Mouse (Mus musculus): ENCODE measurements around the gene Pla2g4b. TPM values are rescaled to one million over a fixed set of nuclear protein-coding genes. Genes with fewer than 3 reads are reported as not detected.

The Pla2g4b gene
- polyA plus RNA-seq, 1 experiment from 2014 or later = 5.4 TPM

DNA sequence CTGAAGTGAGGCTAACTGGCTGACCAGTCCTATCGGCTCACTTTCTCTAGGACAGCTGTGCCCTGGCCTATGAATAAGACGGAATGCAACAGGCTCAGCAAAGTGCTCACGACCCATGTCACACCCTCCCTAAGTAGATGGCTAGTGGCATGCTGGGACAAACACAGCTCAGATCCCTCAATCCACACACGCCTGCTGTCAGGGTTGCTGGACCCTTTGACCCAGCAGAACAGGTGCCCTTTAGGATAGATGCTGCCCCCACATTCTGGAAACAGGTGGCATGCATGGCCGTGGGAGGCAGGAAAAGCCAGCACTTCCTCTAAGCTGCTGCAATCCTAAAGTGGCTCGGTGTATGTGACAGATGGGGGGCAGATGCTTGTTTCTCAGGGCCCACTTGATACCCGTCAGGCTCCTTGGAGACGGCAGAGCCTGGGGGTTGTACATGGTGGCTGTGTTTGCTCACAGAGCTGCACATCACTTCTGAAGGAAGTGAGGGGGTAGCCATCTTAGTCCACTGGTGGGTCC lies 36.3 kb downstream of the Pla2g4b start:
- ATAC-seq = no peak
- Histone ChIP-seq H3K27me3 (peaks cover 4% of the 10 kb centered on the region; the same call in 1 of the 2 replicates), H3K4me2 (replicated peaks) (no peak overlapping the region), H3K4me1 (replicated peaks) (no peaks in the 10 kb centered on the region), H3K36me3 (no peaks in the 10 kb centered on the region), H3K9ac (replicated peaks) (no peak overlapping the region), H3K9me3 (no peaks in the 10 kb centered on the region), H3K27ac (no peak overlapping the region), H3K4me3 (replicated peaks) (no peak overlapping the region)
- 66% methylated on average over 8 of the region's 8 CpGs for WGBS

DNA sequence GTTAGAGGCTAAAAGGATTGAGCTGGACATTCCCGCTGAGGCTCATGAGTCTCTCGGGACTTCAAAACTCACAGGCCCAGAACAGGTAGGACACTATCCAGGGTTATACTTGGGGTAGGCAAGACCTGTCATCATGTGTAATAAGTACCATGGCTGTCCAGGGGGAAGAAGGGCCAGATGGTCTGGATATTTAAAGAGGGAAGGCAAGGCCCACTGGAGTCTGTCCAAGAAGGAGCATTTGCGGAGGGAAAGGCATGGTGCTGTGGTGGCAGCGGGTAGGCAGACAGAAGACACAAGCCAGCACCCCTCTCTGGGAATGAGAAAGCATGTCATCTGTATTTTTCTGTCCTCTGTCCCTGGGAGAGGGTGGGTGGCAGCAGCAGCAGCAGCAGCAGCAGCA lies 40.9 kb downstream of the Pla2g4b start:
- no peak for ATAC-seq
- Histone ChIP-seq H3K27me3 (peaks cover 35% of the 10 kb centered on the region), H3K36me3 (no peaks in the 10 kb centered on the region), H3K4me1 (replicated peaks) (peaks cover 11% of the 10 kb centered on the region), H3K4me3 (replicated peaks) (no peak overlapping the region), H3K9ac (replicated peaks) (no peak overlapping the region), H3K27ac (no peak overlapping the region), H3K9me3 (no peaks in the 10 kb centered on the region), H3K4me2 (replicated peaks) (no peak overlapping the region)
- WGBS = 92% methylated on average over 4 of the region's 4 CpGs

GRCm38 (mm10) chr2:120076076-120076705 lies 43.0 kb downstream of the Pla2g4b start:
- Histone ChIP-seq H3K4me3 (replicated peaks) (peak overlapping the region; percentile 41), H3K27ac (no peak overlapping the region), H3K4me2 (replicated peaks) (peak overlapping the region; percentile 67), H3K9ac (replicated peaks) (peak overlapping the region; percentile 46; the same call in 1 of the 2 replicates), H3K4me1 (replicated peaks) (peaks cover 11% of the 10 kb centered on the region), H3K36me3 (no peaks in the 10 kb centered on the region), H3K27me3 (peaks cover 35% of the 10 kb centered on the region), H3K9me3 (no peaks in the 10 kb centered on the region)
- WGBS = 2% methylated on average over 36 of the region's 36 CpGs
- peak; percentile 80 for ATAC-seq

GRCm38 (mm10) chr2:120082416-120082815 lies 49.2 kb downstream of the Pla2g4b start:
- WGBS = 75% methylated on average over 2 of the region's 2 CpGs
- H3K9ac ChIP-seq (replicated peaks) = no peak overlapping the region
- no peak overlapping the region for H3K27ac ChIP-seq
- peaks cover 2% of the 10 kb centered on the region for H3K27me3 ChIP-seq
- no peaks in the 10 kb centered on the region for H3K36me3 ChIP-seq
- ATAC-seq = no peak
- no peaks in the 10 kb centered on the region for H3K9me3 ChIP-seq
- H3K4me2 ChIP-seq (replicated peaks) = no peak overlapping the region
- no peaks in the 10 kb centered on the region for H3K4me1 ChIP-seq (replicated peaks)
- no peak overlapping the region for H3K4me3 ChIP-seq (replicated peaks)

GRCm38 (mm10) chr2:120084593-120085361 lies 51.6 kb downstream of the Pla2g4b start:
- 76% methylated on average over 14 of the region's 14 CpGs for WGBS
- Histone ChIP-seq H3K9ac (replicated peaks) (no peak overlapping the region), H3K4me2 (replicated peaks) (no peak overlapping the region), H3K4me3 (replicated peaks) (no peak overlapping the region), H3K9me3 (no peaks in the 10 kb centered on the region), H3K36me3 (no peaks in the 10 kb centered on the region), H3K27me3 (no peaks in the 10 kb centered on the region), H3K4me1 (replicated peaks) (no peaks in the 10 kb centered on the region), H3K27ac (no peak overlapping the region)
- no peak for ATAC-seq

- H3K36me3 ChIP-seq = no peaks in the 10 kb centered on the region
Observed at GRCm38 (mm10) chr2:120086038-120086437, 52.8 kb downstream of the Pla2g4b start.

GRCm38 (mm10) chr2:120087391-120087790 lies 54.2 kb downstream of the Pla2g4b start:
- no peak for ATAC-seq
- no peak overlapping the region for H3K4me2 ChIP-seq (replicated peaks)
- no peaks in the 10 kb centered on the region for H3K36me3 ChIP-seq
- no peaks in the 10 kb centered on the region for H3K4me1 ChIP-seq (replicated peaks)
- H3K9me3 ChIP-seq = no peaks in the 10 kb centered on the region
- no peak overlapping the region for H3K9ac ChIP-seq (replicated peaks)
- no peak overlapping the region for H3K4me3 ChIP-seq (replicated peaks)
- no peak overlapping the region for H3K27ac ChIP-seq
- H3K27me3 ChIP-seq = no peaks in the 10 kb centered on the region
- 87% methylated on average over 3 of the region's 3 CpGs for WGBS

More at GRCm38 (mm10) chr2:120086038-120086437, 52.8 kb downstream of the Pla2g4b start:
- Histone ChIP-seq H3K4me3 (replicated peaks) (no peak overlapping the region), H3K9me3 (no peaks in the 10 kb centered on the region), H3K9ac (replicated peaks) (no peak overlapping the region), H3K27ac (no peak overlapping the region), H3K4me2 (replicated peaks) (no peak overlapping the region), H3K4me1 (replicated peaks) (no peaks in the 10 kb centered on the region), H3K27me3 (no peaks in the 10 kb centered on the region)
- 90% methylated on average over 3 of the region's 3 CpGs for WGBS
- ATAC-seq = no peak

GRCm38 (mm10) chr2:120087897-120088296 lies 54.7 kb downstream of the Pla2g4b start:
- Histone ChIP-seq H3K27me3 (no peaks in the 10 kb centered on the region), H3K9ac (replicated peaks) (no peak overlapping the region), H3K4me1 (replicated peaks) (no peaks in the 10 kb centered on the region), H3K27ac (no peak overlapping the region), H3K4me3 (replicated peaks) (no peak overlapping the region), H3K9me3 (no peaks in the 10 kb centered on the region), H3K36me3 (no peaks in the 10 kb centered on the region), H3K4me2 (replicated peaks) (no peak overlapping the region)
- WGBS = 91% methylated on average over 2 of the region's 2 CpGs
- no peak for ATAC-seq

- H3K36me3 ChIP-seq = no peaks in the 10 kb centered on the region
- no peak overlapping the region for H3K4me2 ChIP-seq (replicated peaks)
- no peak overlapping the region for H3K9ac ChIP-seq (replicated peaks)
- no peaks in the 10 kb centered on the region for H3K9me3 ChIP-seq
- H3K4me1 ChIP-seq (replicated peaks) = no peaks in the 10 kb centered on the region
- H3K27ac ChIP-seq = no peak overlapping the region
- ATAC-seq = no peak
- 96% methylated on average over 17 of the region's 17 CpGs for WGBS
- no peak overlapping the region for H3K4me3 ChIP-seq (replicated peaks)
- H3K27me3 ChIP-seq = no peaks in the 10 kb centered on the region
Observed at GRCm38 (mm10) chr2:120090979-120091378, 57.8 kb downstream of the Pla2g4b start.

Small RNA genes within 50 kb of the gene (microRNA-seq; reads per million reads assigned to microRNA genes)
- gene Mir7665 = not detected

Other genes starting within 250 kb of the Pla2g4b start
- 25.1 and 26.8 TPM in 2 replicates for gene Rpap1, start 245.9 kb upstream of the Pla2g4b start, polyA plus RNA-seq (2015; fragmentation: Nextera tagmentation; extraction: Ambion mirVana)
- 15.7 and 16.1 TPM in 2 replicates for gene Tyro3, start 235.7 kb upstream of the Pla2g4b start, polyA plus RNA-seq (2015; fragmentation: Nextera tagmentation; extraction: Ambion mirVana)
- gene Mga, start 136.2 kb upstream of the Pla2g4b start, polyA plus RNA-seq (2015; fragmentation: Nextera tagmentation; extraction: Ambion mirVana) = 29.6 and 30.1 TPM in 2 replicates
- 5.3 and 6.0 TPM in 2 replicates for gene Mapkbp1, start 60.7 kb upstream of the Pla2g4b start, polyA plus RNA-seq (2015; fragmentation: Nextera tagmentation; extraction: Ambion mirVana)
- 26.0 and 26.5 TPM in 2 replicates for gene Jmjd7, start 5.9 kb upstream of the Pla2g4b start, polyA plus RNA-seq (2015; fragmentation: Nextera tagmentation; extraction: Ambion mirVana)
- 5.7 and 5.8 TPM in 2 replicates for gene Gm28042, start 5.9 kb upstream of the Pla2g4b start, polyA plus RNA-seq (2015; fragmentation: Nextera tagmentation; extraction: Ambion mirVana)
- 14.1 and 16.4 TPM in 2 replicates for gene Ehd4, start 121.2 kb downstream of the Pla2g4b start, polyA plus RNA-seq (2015; fragmentation: Nextera tagmentation; extraction: Ambion mirVana)
- 1.3 and 1.5 TPM in 2 replicates for gene Pla2g4e, start 211.9 kb downstream of the Pla2g4b start, polyA plus RNA-seq (2015; fragmentation: Nextera tagmentation; extraction: Ambion mirVana)

Measured in midbrain, embryonic 13.5 days (tissue).